In genomic region chr2:119898141-119898594, GRCm38 (mm10) we compare ENCODE assay signal across 8 mouse cellular contexts. TPM values are rescaled to one million over a fixed set of nuclear protein-coding genes. Genes with fewer than 3 reads are reported as not detected.
A peak's percentile ranks its signal among the peaks of the same experiment; 100 is the strongest.
DNase-seq lines count a peak whose midpoint lies in the region; ATAC-seq and TF ChIP-seq lines count a peak whose summit lies in the region.

No protein-coding gene starts in this region.

- no peak for ATAC-seq in hindbrain, postnatal 0 days
- peak; percentile 71 for ATAC-seq in megakaryocyte progenitor cell, adult 5-6 weeks (replicated peaks; ENCODE audit: poor library complexity)

- H3K4me2 ChIP-seq in hindbrain, postnatal 0 days (ENCODE audit: low read depth, low read length): peak overlapping the region; percentile 83

- peak; percentile 94 for DNase-seq in ZHBTc4 (ENCODE audit: low read depth, low spot score)
- DNase-seq in gastrocnemius, adult 8-10 months (ENCODE audit: low spot score in 2 of 2): peak; percentile 20 to 22
- peak; percentile 64 for DNase-seq in hindbrain, postnatal 0 days (ENCODE audit: low spot score)
- peak; percentile 18 to 35 for DNase-seq in left cerebral cortex, adult 8-10 months (ENCODE audit: low spot score in 2 of 2)
- peak; percentile 36 for DNase-seq in right cerebral cortex, postnatal 14 days
- peak; percentile 52 for DNase-seq in urinary bladder, postnatal 25 days (ENCODE audit: low spot score)

- H3K27ac ChIP-seq in cortical plate, adult 2 months (ENCODE audit: insufficient read depth, low read length): no peak overlapping the region
- H3K27ac ChIP-seq in hindbrain, postnatal 0 days: peak overlapping the region; percentile 87; the same call in 1 of the 2 replicates

- H3K9ac ChIP-seq in hindbrain, postnatal 0 days (replicated peaks; ENCODE audit: low read length): peak overlapping the region; percentile 44; the same call in 1 of the 2 replicates

- no peak for TF ChIP-seq CTCF in cortical plate, adult 2 months (IDR thresholded peaks at IDR 0.05; ENCODE audit: extremely low read depth, insufficient read depth, low read length)
- no peak for TF ChIP-seq CTCF in hindbrain, postnatal 0 days (IDR thresholded peaks at IDR 0.05; ENCODE audit: low read depth)

- WGBS in hindbrain, postnatal 0 days: 6% methylated on average over 19 of the region's 19 CpGs

- no peak for TF ChIP-seq POLR2A in cortical plate, adult 2 months (IDR thresholded peaks at IDR 0.05; ENCODE audit: extremely low read depth, insufficient read depth, low read length)

- peaks cover 5% of the 10 kb centered on the region; the same call in 1 of the 2 replicates for H3K36me3 ChIP-seq in hindbrain, postnatal 0 days (ENCODE audit: insufficient read depth, low read length)

- H3K4me3 ChIP-seq in cortical plate, adult 2 months (ENCODE audit: insufficient read depth, low read length): peak overlapping the region; percentile 24
- H3K4me3 ChIP-seq in hindbrain, postnatal 0 days (ENCODE audit: low read length): peak overlapping the region; percentile 50

- H3K4me1 ChIP-seq in cortical plate, adult 2 months (ENCODE audit: control insufficient read depth, insufficient read depth, low read length): no peaks in the 10 kb centered on the region
- H3K4me1 ChIP-seq in hindbrain, postnatal 0 days (ENCODE audit: insufficient read depth, low read length): peaks cover 13% of the 10 kb centered on the region

- H3K27me3 ChIP-seq in hindbrain, postnatal 0 days (ENCODE audit: insufficient read depth, low read length): no peaks in the 10 kb centered on the region

- H3K9me3 ChIP-seq in hindbrain, postnatal 0 days (ENCODE audit: low read length): no peaks in the 10 kb centered on the region

RNA-seq across cellular contexts. Expression of gene Mga, which starts 1.1 kb away (rescaled TPM):
- 15.3 and 15.8 TPM in 2 replicates for polyA plus RNA-seq in cortical plate, adult 2 months (2012; rRNA removed)
- total RNA-seq in gastrocnemius, adult 8-10 months (2022): 10 to 100 TPM; 24.9 to 49.9 (median 31.8) TPM
- total RNA-seq in hindbrain, postnatal 0 days (2014; rRNA removed): 76.4 and 77.9 TPM in 2 replicates
- polyA plus RNA-seq in hindbrain, postnatal 0 days (2015; fragmentation: Nextera tagmentation; extraction: Ambion mirVana): 11.4 and 12.6 TPM in 2 replicates
- total RNA-seq in left cerebral cortex, adult 8-10 months (2022): 10 to 100 TPM; 54.9 to 78.5 (median 70.4) TPM
- total RNA-seq in megakaryocyte progenitor cell, adult 5-6 weeks (2015): 60.7 and 96.3 TPM in 2 replicates
- total RNA-seq in megakaryocyte progenitor cell, adult 5-6 weeks (2017): 39.4 and 64.1 TPM in 2 replicates

Comparison
In these comparisons a context has a peak if more than half of its experiments do, and no peak if none do; other contexts are left out.
1. DNase-seq: peak in every context shown above with its lines; median percentile 94 in ZHBTc4; 64 in hindbrain, postnatal 0 days; 52 in urinary bladder, postnatal 25 days; 36 in right cerebral cortex, postnatal 14 days; 26 in left cerebral cortex, adult 8-10 months; 21 in gastrocnemius, adult 8-10 months.